Mouse (Mus musculus) gastrocnemius, postnatal 25 days (tissue): ENCODE measurements around the gene Kcnk2. TPM values are rescaled to one million over a fixed set of nuclear protein-coding genes. Genes with fewer than 3 reads are reported as not detected.

Experiments used
- DNase-seq: peaks from one replicate; pipeline ENCODE4 v3.0.0; 2022
- microRNA-seq, 2 experiments: library from miRNA; unstranded; fragments of <30 nt; microRNA quantifications; one replicate each; pipeline ENCODE4 v1.2.0; 2021; ENCODE audit warnings: borderline replicate concordance in 2 of 2
- total RNA-seq, 2 experiments: library from RNA; stranded (reverse); gene quantifications; 1 replicate in 1 of 2; 2 replicates in 1 of 2; pipeline ENCODE4 v1.2.3; 2021

The Kcnk2 gene
- total RNA-seq, 2 experiments from 2014 or later = 1.8 to 2.5 TPM

DNA sequence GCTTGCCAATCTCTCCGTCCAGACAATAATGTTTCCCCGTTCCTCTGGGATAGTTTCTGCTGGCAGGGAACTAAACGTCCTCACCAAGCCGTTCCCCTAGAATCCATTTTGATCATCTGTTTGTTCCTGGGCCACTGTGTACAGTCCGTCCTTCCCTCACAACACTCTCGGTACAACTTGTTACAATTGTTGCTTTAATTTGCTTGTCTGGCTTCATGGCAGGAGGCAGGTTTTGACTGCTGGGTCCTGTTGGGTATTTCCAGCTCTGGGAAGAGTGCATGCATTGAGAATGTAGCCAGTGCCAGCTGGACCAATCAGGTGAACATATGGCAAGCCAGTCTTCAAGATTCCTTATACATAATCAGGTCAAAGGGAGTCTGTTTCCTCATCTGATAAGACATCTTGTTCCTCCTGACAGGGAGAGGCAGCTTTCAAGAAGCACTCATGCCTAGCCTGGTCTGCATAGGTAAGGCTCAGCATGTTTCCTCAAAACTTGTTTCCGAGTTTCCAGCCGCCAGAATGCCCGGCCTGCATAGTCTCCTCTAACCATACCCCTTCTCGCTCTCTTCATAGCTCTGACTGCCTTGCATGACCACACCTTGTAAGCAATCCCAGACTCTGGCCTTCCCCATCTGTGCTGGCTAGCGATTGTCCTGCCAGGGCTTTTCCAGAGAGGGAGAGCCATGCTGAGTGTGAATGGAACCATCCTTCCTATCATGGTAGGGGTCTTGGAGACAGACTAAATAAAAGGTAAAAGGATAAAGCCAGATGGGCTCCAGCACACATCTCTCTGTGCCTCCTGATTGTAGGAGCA lies 184.1 kb downstream of the Kcnk2 start:
- peak; percentile 10 for DNase-seq

- DNase-seq = no peak
Observed at GRCm38 (mm10) chr1:189215131-189215530, 186.9 kb downstream of the Kcnk2 start.

DNA sequence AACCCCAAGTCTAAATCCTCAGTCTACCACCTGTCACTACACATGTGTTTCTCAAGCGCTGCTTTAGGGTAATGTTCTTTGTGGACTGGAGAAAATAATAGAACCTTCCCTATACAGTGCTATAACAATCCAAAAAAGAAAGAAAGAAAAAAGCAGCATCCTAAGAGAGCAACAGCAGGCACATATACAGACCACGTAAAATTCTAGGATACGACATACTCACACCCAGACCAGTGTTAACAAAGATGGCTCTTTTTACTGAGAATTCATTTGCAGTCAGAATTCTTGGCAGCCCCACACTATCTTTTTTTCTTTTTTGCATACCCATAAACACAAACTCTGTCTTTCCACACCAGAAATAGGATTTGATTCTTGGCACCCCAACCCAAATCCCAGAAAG lies 187.6 kb downstream of the Kcnk2 start:
- no peak for DNase-seq

DNA sequence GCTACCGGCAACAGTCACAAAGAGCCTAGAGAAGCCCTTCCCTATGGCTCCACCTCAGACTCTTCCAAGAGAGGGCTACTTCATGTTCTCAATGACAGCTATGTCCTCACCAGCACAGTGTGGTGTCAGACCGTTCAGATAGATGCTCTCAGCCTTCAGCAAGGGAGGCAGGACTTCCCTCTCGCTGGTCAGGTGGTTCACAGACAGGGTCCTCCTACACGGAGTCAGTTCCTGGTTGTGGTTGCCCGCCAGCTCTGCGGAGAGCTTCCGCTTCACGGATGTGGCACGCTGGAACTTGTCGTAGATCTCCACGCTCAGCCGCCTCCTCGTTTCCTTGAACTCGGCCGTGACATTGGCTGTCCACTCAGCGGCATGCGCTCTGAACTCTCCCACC lies 192.4 kb downstream of the Kcnk2 start:
- no peak for DNase-seq

DNA sequence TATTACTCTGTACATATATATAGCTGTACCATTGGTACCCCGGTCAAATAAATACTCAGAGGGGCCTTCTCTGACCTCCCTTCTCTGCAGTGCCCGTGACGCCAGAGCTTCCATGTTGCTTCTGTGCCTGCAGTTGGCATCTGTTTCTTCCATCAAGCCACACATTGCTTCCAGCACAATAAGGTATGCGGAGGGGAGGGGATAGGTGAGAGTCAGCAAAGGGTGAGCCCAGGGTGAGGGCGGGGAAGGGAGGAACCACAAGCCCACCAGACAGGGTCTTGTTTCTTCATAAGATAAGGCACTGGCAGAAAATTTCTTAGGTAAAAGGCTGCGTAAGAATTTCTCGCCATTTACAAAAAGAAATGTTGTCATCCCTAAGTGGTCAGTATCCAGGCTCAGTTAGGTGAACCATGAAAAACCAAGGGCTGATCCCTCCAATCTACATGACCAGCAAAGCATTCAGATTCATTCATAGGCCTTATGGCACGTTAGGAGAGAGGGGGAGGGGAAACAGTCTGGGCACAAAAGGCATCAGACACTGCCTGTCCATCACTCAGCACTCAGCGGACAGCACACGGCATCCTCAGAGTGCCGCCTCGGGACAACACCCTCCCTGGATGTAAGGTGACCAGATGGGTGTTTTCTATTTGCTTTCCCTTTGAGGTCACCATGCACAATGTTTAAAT lies 192.9 kb downstream of the Kcnk2 start:
- DNase-seq = no peak

DNA sequence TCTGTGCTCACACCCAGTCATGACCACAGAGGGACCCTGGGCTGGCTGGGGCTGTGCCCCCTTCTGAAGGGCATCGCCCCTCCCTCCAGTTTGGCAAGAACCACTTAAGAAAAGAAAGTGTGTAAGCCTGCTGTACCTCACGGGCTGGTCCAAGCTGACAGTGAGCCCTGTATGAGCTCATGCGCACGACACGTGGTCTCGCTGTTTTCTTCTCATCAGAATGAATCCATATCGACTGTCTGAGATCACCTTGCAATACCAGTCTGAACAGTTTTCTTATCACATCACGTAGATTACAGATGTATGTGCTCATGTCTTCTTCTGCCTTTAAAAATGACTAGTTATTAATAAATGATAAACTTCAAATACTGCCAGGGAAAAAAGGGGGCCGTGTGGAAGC lies 193.5 kb downstream of the Kcnk2 start:
- no peak for DNase-seq

DNA sequence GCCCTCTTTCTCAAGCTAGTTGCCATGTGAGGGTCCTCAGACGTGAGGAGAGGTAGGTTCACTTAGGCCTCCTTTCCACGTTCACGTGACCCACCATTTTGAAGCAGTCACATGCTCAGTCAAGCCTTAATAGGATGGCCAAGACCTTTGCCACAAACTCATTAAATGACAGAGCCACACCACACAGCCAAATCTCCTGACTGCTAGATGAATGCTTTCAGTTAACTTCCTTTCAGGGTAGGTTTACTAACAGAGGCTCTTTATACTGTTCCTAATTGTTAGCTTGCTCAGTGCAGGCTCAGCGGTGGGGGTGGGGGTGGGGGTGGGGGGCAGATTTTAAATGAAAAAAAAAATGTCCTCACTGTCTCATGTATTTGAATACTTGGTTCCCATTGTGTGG lies 206.3 kb downstream of the Kcnk2 start:
- no peak for DNase-seq

DNA sequence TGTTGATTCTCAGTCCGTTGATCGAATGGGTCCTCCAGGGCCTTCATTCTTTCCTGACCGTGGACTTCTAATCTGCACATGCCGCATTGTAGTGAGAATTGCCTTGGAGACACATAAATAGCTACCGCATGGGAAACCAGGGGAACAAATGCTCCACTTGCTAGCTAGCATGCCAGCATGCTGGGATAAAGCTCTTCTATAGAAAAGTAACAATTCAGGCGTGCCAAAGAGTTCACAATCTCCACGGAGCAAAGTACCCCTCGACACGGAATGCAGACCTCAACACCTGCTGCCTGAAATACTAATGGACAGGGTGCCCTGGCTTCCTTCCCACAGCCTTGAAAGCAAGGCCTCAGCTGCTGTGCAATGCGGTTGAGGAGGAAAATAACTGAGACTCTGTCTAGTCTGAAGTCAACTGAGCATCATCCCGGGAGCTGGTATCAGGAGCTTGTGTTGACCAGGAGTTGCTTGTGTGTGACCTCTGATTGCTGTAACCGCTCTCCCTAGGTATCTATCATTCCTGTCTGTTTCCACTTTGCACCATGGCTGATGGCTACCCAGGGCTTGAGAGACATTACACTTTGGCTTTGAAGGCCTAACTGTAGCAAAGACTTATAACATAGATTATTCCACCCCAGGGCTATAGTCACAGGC lies 214.2 kb downstream of the Kcnk2 start:
- DNase-seq = no peak

DNA sequence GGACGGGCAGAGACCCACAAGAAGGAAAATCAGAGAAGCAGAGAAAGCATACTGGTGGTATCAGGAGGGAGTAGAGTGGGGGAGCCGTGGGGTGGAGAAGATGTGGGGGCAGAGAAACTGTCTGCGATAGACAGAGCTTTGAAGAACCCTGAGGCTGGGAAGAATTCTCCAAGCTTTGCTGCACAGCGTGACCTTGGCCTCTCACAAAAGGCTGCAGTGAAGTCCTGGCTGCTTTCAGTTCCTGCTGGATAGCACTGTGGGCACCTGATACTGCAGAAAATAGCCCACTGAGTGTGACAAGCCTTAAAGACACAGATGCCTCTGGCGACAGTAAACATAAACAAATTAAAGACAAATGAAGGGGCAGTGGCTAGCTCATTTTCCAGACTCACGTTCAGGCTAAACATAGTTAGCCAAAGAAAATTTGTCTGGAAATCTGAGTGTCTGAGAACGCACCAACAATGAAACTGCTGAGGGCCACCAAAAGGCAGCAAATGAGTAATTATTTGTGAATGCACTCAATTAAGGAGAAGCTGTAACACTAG lies 216.8 kb downstream of the Kcnk2 start:
- no peak for DNase-seq

- DNase-seq = no peak
Observed at GRCm38 (mm10) chr1:189177746-189178145, 224.3 kb downstream of the Kcnk2 start.

DNA sequence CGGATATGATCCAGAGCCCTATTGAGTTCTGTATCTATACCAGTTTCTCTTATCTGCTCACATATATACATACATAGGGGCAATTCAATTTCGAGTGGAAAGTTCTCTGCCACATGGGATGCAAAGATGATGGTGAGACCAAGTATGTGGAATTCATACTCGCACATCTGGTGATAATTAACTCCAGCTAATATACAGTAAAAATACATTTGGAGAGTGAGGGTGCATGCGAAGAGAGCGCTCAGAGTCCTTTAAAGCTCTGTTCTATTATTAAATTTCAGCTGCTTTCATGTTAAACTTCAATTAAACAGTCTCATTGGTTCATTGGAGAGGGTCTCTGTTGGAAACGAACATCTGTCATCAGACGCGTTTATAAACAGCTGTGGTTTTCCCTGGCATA lies 228.6 kb downstream of the Kcnk2 start:
- no peak for DNase-seq

GRCm38 (mm10) chr1:189171138-189171537 lies 230.9 kb downstream of the Kcnk2 start:
- no peak for DNase-seq

DNA sequence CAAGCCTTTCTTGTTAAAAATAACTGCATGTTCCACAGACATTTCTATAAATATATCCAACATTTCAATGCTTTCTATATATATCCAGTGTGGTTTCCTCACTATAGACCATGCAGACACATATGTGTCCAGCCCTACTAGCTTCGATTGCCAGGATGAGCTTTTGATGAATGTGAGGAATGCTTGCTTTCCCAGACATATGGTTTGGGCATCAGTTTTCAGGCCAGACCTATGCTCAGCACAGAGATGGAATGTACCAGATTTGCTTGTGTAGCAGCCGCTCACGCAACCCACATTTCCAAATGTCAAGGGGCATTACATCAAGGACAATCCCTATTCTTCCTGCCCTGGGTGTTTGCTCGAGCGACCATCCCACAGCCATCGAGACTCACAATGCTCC lies 236.3 kb downstream of the Kcnk2 start:
- DNase-seq = no peak

DNA sequence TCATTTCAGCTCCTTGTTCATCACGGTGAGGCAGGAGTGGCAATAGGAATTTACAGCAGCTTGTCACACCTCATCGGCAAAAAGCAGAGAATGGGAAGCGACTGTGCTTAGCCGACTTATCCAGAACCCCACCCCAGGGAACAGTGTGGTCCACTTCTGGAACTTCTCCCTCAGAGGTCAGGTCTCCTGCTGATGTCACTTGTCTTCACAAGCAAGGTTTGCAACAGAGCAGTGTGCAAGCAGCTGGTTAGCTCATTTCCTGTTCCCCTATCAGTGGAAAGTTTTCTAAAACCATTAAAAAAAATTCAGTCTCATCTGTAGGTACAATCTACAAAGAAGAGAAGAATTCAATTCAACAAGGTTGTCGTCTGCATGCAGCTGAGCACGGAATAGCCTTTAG lies 236.9 kb downstream of the Kcnk2 start:
- peak; percentile 11 for DNase-seq

DNA sequence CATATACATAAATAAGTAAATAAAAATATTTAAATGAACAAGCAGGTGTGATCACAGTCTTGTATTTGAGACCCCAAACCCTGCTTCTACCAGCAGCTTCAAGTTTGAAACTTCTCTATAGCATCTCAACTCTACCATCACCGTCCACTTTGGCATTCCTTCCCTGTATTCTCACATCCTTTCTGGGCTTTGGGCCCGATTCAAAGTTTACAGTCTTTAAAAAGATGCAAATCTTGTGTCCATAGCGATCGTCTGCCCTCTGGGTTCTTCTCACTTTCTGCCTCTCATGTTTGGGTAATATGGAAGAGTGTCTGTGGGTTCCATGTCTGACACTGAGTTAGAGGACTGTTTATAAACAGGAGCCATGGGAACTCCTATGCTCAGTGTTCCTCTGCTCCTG lies 237.4 kb downstream of the Kcnk2 start:
- DNase-seq = no peak

GRCm38 (mm10) chr1:189164241-189164640 lies 237.8 kb downstream of the Kcnk2 start:
- no peak for DNase-seq

Small RNAs within 50 kb of the gene (microRNA-seq; reads per million reads assigned to microRNA genes)
- gene Gm24092 = 0 reads per million in 2 experiments
